Mouse (Mus musculus): ENCODE data around the gene Rac3.

GRCm38 (mm10) chr11:120709551-120709950 lies 11.7 kb upstream of the Rac3 start:
- TF ChIP-seq CTCF (IDR thresholded peaks at IDR 0.05), result no peak
- TF ChIP-seq POLR2A (IDR thresholded peaks at IDR 0.05; ENCODE audit: insufficient read depth, low read depth, low read length), result no peak
- no peak for TF ChIP-seq EP300 (IDR thresholded peaks at IDR 0.05; ENCODE audit: insufficient read depth, low read depth, low read length)
